Mouse (Mus musculus): ENCODE data around the gene Sgce. TPM values are rescaled to one million over a fixed set of nuclear protein-coding genes. Genes with fewer than 3 reads are reported as not detected.

Sgce gene
- polyA plus RNA-seq, 1 experiment from 2014 or later: 40.6 TPM

DNA sequence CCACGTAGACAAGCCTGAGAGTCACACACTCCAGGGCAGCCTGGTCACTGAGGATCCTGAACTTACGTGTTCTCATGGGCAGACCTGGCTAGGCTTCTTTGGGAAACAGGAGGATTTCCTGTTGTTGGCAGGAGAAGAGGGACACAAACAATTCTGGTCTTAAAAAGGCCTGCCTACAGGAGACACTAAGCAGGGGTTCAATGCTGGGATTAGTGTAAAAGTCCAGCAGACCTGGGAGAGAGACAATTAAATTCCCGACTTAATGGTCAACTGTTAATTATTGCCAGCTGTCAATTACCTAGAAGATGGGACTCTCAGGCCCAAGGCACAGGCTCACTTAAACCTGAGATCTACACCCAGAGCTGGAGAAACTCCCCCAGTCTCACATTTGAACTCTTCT is 51.2 kb downstream of the Sgce start:
- WGBS: 75% methylated on average over 3 of the region's 3 CpGs
- ATAC-seq: no peak
- H3K36me3 ChIP-seq (ENCODE audit: control insufficient read depth, insufficient read depth, low read length): no peaks in the 10 kb centered on the region
- no peak overlapping the region for H3K27ac ChIP-seq (ENCODE audit: low read length)
- no peaks in the 10 kb centered on the region for H3K27me3 ChIP-seq (replicated peaks; ENCODE audit: control insufficient read depth, insufficient read depth, low read length)
- no peaks in the 10 kb centered on the region for H3K4me1 ChIP-seq (ENCODE audit: control insufficient read depth, insufficient read depth, low read length)
- H3K9me3 ChIP-seq (ENCODE audit: control insufficient read depth, low read length): no peaks in the 10 kb centered on the region
- no peak overlapping the region for H3K4me3 ChIP-seq (ENCODE audit: low read length)
- H3K4me2 ChIP-seq (ENCODE audit: low read depth, low read length): no peak overlapping the region
- H3K9ac ChIP-seq (ENCODE audit: low read depth, low read length): no peak overlapping the region

DNA sequence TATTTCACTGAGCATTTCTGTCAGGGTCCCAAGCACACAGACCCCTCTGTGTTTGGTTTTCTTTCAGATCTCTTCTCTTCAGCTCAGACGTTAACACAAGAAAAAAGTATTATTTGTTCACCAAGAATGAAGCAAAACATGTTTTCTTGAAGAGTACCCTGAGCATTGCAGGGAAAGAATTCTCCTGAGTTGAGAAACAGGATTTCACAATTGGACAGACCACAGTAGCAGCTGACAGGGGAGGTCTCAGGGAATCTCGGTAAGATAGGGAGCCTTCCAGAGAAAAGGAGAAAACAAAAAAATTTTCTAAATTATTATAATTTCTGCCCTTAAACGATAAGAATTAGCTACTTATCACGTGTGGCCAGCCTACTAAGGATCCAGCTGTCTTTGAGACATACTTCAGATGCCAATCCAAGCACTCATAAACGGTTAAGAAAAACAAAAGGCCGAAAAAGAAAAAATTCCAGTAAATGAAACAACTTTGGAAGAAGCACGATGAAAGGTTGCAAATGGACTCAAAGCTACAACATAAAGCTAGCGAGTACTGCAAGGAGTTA is 52.3 kb downstream of the Sgce start:
- H3K4me1 ChIP-seq (ENCODE audit: control insufficient read depth, insufficient read depth, low read length): no peaks in the 10 kb centered on the region
- WGBS: 52% methylated on average over 8 of the region's 8 CpGs
- no peak for ATAC-seq

GRCm38 (mm10) chr6:4693544-4693943 is 53.5 kb downstream of the Sgce start:
- ATAC-seq: no peak
- H3K9me3 ChIP-seq (ENCODE audit: control insufficient read depth, low read length): no peaks in the 10 kb centered on the region
- no peak overlapping the region for H3K9ac ChIP-seq (ENCODE audit: low read depth, low read length)
- no peak overlapping the region for H3K4me2 ChIP-seq (ENCODE audit: low read depth, low read length)
- no peak overlapping the region for H3K4me3 ChIP-seq (ENCODE audit: low read length)
- H3K27me3 ChIP-seq (replicated peaks; ENCODE audit: control insufficient read depth, insufficient read depth, low read length): no peaks in the 10 kb centered on the region
- no peaks in the 10 kb centered on the region for H3K4me1 ChIP-seq (ENCODE audit: control insufficient read depth, insufficient read depth, low read length)
- H3K27ac ChIP-seq (ENCODE audit: low read length): no peak overlapping the region
- H3K36me3 ChIP-seq (ENCODE audit: control insufficient read depth, insufficient read depth, low read length): no peaks in the 10 kb centered on the region
- WGBS: 58% methylated on average over 10 of the region's 10 CpGs

More for the DNA sequence above, 52.3 kb downstream of the Sgce start:
- H3K27me3 ChIP-seq (replicated peaks; ENCODE audit: control insufficient read depth, insufficient read depth, low read length): no peaks in the 10 kb centered on the region
- H3K4me2 ChIP-seq (ENCODE audit: low read depth, low read length): no peak overlapping the region
- no peak overlapping the region for H3K4me3 ChIP-seq (ENCODE audit: low read length)
- H3K27ac ChIP-seq (ENCODE audit: low read length): no peak overlapping the region
- no peaks in the 10 kb centered on the region for H3K36me3 ChIP-seq (ENCODE audit: control insufficient read depth, insufficient read depth, low read length)
- H3K9me3 ChIP-seq (ENCODE audit: control insufficient read depth, low read length): no peaks in the 10 kb centered on the region
- no peak overlapping the region for H3K9ac ChIP-seq (ENCODE audit: low read depth, low read length)

DNA sequence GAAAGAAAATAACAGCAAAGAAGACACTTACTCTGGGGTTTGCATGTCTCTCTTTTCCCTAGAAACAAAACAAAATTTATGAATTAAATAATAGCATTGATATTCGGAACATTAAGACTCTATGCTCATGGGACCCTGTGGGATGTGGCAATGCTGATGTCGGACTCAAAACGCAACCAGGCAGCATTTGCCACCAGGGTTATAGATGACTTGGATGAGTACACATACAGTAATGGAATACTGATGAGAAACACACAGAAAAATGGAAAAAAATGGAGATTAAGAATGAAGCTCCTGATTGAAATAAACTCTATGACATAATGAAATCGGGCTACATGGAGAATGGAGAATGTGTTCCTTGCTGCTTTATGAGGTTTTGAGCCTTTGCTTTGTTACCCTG is 56.6 kb downstream of the Sgce start:
- Histone ChIP-seq H3K9me3 (ENCODE audit: control insufficient read depth, low read length) (no peaks in the 10 kb centered on the region), H3K4me1 (ENCODE audit: control insufficient read depth, insufficient read depth, low read length) (no peaks in the 10 kb centered on the region), H3K4me3 (ENCODE audit: low read length) (no peak overlapping the region), H3K36me3 (ENCODE audit: control insufficient read depth, insufficient read depth, low read length) (no peaks in the 10 kb centered on the region), H3K27me3 (replicated peaks; ENCODE audit: control insufficient read depth, insufficient read depth, low read length) (no peaks in the 10 kb centered on the region), H3K9ac (ENCODE audit: low read depth, low read length) (no peak overlapping the region), H3K4me2 (ENCODE audit: low read depth, low read length) (no peak overlapping the region), H3K27ac (ENCODE audit: low read length) (no peak overlapping the region)
- ATAC-seq: no peak
- 91% methylated on average over 4 of the region's 4 CpGs for WGBS

GRCm38 (mm10) chr6:4684706-4685340 is 62.2 kb downstream of the Sgce start:
- no peaks in the 10 kb centered on the region for H3K36me3 ChIP-seq (ENCODE audit: control insufficient read depth, insufficient read depth, low read length)

DNA sequence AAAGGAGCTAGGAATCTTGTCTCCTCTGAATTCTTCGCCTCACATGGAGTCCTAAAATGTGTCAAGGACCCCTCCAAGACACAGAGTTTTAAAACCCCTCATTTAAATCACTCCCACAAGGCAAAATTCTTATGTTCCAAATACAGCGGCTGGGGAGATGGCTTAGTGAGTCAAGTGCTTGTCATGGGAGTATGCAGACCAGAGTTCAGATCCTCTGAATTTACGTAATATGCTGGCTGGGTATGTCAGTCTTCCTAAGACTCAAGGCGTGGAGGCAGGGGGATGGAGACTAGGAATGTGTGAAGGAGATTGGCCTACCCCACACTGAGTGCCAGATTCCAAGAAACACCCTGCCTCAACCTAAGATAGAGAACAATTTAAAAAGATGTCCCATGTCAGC is 66.4 kb downstream of the Sgce start:
- Histone ChIP-seq H3K9me3 (ENCODE audit: control insufficient read depth, low read length) (no peaks in the 10 kb centered on the region), H3K4me2 (ENCODE audit: low read depth, low read length) (no peak overlapping the region), H3K36me3 (ENCODE audit: control insufficient read depth, insufficient read depth, low read length) (no peaks in the 10 kb centered on the region), H3K27me3 (replicated peaks; ENCODE audit: control insufficient read depth, insufficient read depth, low read length) (no peaks in the 10 kb centered on the region), H3K4me1 (ENCODE audit: control insufficient read depth, insufficient read depth, low read length) (no peaks in the 10 kb centered on the region), H3K4me3 (ENCODE audit: low read length) (no peak overlapping the region), H3K9ac (ENCODE audit: low read depth, low read length) (no peak overlapping the region), H3K27ac (ENCODE audit: low read length) (no peak overlapping the region)
- WGBS: 81% methylated on average over 4 of the region's 4 CpGs
- ATAC-seq: no peak

More at GRCm38 (mm10) chr6:4684706-4685340, 62.2 kb downstream of the Sgce start:
- Histone ChIP-seq H3K27me3 (replicated peaks; ENCODE audit: control insufficient read depth, insufficient read depth, low read length) (no peaks in the 10 kb centered on the region), H3K9me3 (ENCODE audit: control insufficient read depth, low read length) (no peaks in the 10 kb centered on the region), H3K4me2 (ENCODE audit: low read depth, low read length) (no peak overlapping the region), H3K9ac (ENCODE audit: low read depth, low read length) (no peak overlapping the region), H3K4me3 (ENCODE audit: low read length) (no peak overlapping the region), H3K4me1 (ENCODE audit: control insufficient read depth, insufficient read depth, low read length) (no peaks in the 10 kb centered on the region), H3K27ac (ENCODE audit: low read length) (no peak overlapping the region)
- 49% methylated on average over 10 of the region's 10 CpGs for WGBS
- no peak for ATAC-seq

- 98% methylated on average over 1 of the region's 1 CpGs for WGBS
- Histone ChIP-seq H3K27ac (ENCODE audit: low read length) (no peak overlapping the region), H3K4me2 (ENCODE audit: low read depth, low read length) (no peak overlapping the region), H3K4me1 (ENCODE audit: control insufficient read depth, insufficient read depth, low read length) (no peaks in the 10 kb centered on the region), H3K4me3 (ENCODE audit: low read length) (no peak overlapping the region), H3K9me3 (ENCODE audit: control insufficient read depth, low read length) (no peaks in the 10 kb centered on the region), H3K9ac (ENCODE audit: low read depth, low read length) (no peak overlapping the region), H3K36me3 (ENCODE audit: control insufficient read depth, insufficient read depth, low read length) (no peaks in the 10 kb centered on the region), H3K27me3 (replicated peaks; ENCODE audit: control insufficient read depth, insufficient read depth, low read length) (no peaks in the 10 kb centered on the region)
- no peak for ATAC-seq
Observed at GRCm38 (mm10) chr6:4679981-4680380, 67.0 kb downstream of the Sgce start.

DNA sequence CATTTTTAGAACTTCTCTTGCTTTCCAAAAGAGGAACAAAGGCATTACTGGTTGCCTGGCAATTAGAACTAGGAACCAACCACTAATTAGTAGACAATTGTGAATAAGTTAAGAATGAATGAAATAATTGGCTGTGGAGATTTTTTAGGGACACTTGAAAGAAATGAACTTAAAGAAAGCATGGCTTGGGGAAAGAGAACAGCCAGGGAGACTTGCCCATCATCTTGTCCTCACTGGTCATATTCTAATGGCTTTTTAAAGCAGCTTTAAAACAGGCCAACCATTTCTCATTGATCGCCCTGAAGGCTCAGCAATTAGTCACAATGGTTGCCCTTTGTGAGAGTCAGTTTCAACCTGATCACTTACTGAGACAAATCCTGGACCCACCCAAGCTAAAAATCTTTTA is 69.6 kb downstream of the Sgce start:
- 70% methylated on average over 1 of the region's 1 CpGs for WGBS
- no peak overlapping the region for H3K4me3 ChIP-seq (ENCODE audit: low read length)
- ATAC-seq: no peak
- H3K4me2 ChIP-seq (ENCODE audit: low read depth, low read length): no peak overlapping the region
- no peaks in the 10 kb centered on the region for H3K9me3 ChIP-seq (ENCODE audit: control insufficient read depth, low read length)
- no peaks in the 10 kb centered on the region for H3K4me1 ChIP-seq (ENCODE audit: control insufficient read depth, insufficient read depth, low read length)
- H3K27me3 ChIP-seq (replicated peaks; ENCODE audit: control insufficient read depth, insufficient read depth, low read length): no peaks in the 10 kb centered on the region
- H3K9ac ChIP-seq (ENCODE audit: low read depth, low read length): no peak overlapping the region
- H3K27ac ChIP-seq (ENCODE audit: low read length): no peak overlapping the region
- no peaks in the 10 kb centered on the region; the same call in 1 of the 2 replicates for H3K36me3 ChIP-seq (ENCODE audit: control insufficient read depth, insufficient read depth, low read length)

DNA sequence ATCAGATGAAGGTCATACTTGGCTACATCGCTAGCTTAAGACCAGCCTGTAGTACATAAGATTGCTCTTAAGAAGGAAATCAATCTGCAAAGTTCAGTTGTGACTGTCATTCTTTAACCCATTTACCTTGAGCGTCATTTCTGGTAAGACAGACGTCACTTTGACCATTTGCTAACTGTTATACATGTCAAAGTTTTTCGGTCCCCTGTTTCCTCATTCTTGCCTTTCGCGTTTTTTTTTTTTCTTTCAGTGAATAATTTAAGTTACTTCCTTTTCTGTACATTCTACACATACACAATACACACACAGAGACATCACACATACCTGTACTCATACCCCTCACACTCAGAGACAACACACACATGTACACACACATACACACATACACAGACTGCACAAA is 81.9 kb downstream of the Sgce start:
- no peaks in the 10 kb centered on the region for H3K36me3 ChIP-seq (ENCODE audit: control insufficient read depth, insufficient read depth, low read length)
- H3K4me3 ChIP-seq (ENCODE audit: low read length): no peak overlapping the region
- H3K27me3 ChIP-seq (replicated peaks; ENCODE audit: control insufficient read depth, insufficient read depth, low read length): no peaks in the 10 kb centered on the region
- H3K9ac ChIP-seq (ENCODE audit: low read depth, low read length): no peak overlapping the region
- no peak for ATAC-seq
- no peak overlapping the region for H3K27ac ChIP-seq (ENCODE audit: low read length)
- H3K4me1 ChIP-seq (ENCODE audit: control insufficient read depth, insufficient read depth, low read length): no peaks in the 10 kb centered on the region
- H3K9me3 ChIP-seq (ENCODE audit: control insufficient read depth, low read length): no peaks in the 10 kb centered on the region
- no peak overlapping the region for H3K4me2 ChIP-seq (ENCODE audit: low read depth, low read length)
- WGBS: 92% methylated on average over 6 of the region's 6 CpGs

DNA sequence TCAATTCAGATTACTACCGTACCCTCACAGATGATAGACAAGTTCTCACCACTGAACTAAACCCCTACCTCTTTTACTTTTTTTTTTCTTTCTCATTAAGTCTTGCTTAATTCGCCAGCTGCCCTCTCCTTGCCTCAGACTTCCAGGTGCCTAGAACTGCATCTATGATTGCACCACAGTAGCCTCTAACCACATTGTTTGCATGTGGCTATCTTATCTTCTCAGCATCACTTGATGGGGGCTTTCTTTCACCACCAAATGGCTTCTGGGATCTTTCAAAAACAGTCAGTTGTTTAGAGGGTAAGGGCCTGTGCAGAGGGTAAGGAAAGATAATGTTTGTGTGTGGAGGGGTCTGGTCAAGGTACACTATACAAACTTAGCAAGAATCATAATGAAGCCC is 82.7 kb downstream of the Sgce start:
- Histone ChIP-seq H3K27me3 (replicated peaks; ENCODE audit: control insufficient read depth, insufficient read depth, low read length) (no peaks in the 10 kb centered on the region), H3K9ac (ENCODE audit: low read depth, low read length) (no peak overlapping the region), H3K36me3 (ENCODE audit: control insufficient read depth, insufficient read depth, low read length) (no peaks in the 10 kb centered on the region), H3K4me1 (ENCODE audit: control insufficient read depth, insufficient read depth, low read length) (no peaks in the 10 kb centered on the region), H3K4me2 (ENCODE audit: low read depth, low read length) (no peak overlapping the region), H3K4me3 (ENCODE audit: low read length) (no peak overlapping the region), H3K9me3 (ENCODE audit: control insufficient read depth, low read length) (no peaks in the 10 kb centered on the region), H3K27ac (ENCODE audit: low read length) (no peak overlapping the region)
- WGBS: 79% methylated on average over 2 of the region's 2 CpGs
- ATAC-seq: no peak

Measured in intestine, embryonic 16.5 days (tissue).